Mouse (Mus musculus) erythroid progenitor cell, adult 5-6 weeks (primary cell): Measurements from ENCODE around the gene Kcnj10. TPM values are rescaled to one million over a fixed set of nuclear protein-coding genes. Genes with fewer than 3 reads are reported as not detected.

Source experiments
- ATAC-seq: replicated peaks from 2 replicates; pipeline ENCODE4 v1.8.0; 2016; ENCODE audit warnings: moderate number of reproducible peaks, mild to moderate bottlenecking, moderate TSS enrichment, inconsistent platforms; ENCODE audit not compliant: poor library complexity, low FRiP score, severe bottlenecking
- total RNA-seq, 2 experiments: library from RNA; stranded (forward) in 1 of 2; stranded (reverse) in 1 of 2; fragments of 150-400 nt in 1 of 2; fragments of 186-747, 209-891 nt in 1 of 2; gene quantifications; 2 replicates each; pipeline versions ENCODE4 v1.2.3 to v1.2.4; 2015 to 2017; ENCODE audit warnings: low replicate concordance in 2 of 2

The Kcnj10 gene
- total RNA-seq, 2 experiments from 2014 or later: 1.5 to 8.8 TPM

GRCm38 (mm10) chr1:172413491-172414230, 72.7 kb downstream of the Kcnj10 start:
- ATAC-seq: no peak

GRCm38 (mm10) chr1:172414231-172414585, 73.2 kb downstream of the Kcnj10 start:
- ATAC-seq: no peak

- ATAC-seq: no peak
These were observed 74.1 kb downstream of the Kcnj10 start for GRCm38 (mm10) chr1:172415061-172415460.

GRCm38 (mm10) chr1:172418173-172418572, 77.2 kb downstream of the Kcnj10 start:
- no peak for ATAC-seq

DNA sequence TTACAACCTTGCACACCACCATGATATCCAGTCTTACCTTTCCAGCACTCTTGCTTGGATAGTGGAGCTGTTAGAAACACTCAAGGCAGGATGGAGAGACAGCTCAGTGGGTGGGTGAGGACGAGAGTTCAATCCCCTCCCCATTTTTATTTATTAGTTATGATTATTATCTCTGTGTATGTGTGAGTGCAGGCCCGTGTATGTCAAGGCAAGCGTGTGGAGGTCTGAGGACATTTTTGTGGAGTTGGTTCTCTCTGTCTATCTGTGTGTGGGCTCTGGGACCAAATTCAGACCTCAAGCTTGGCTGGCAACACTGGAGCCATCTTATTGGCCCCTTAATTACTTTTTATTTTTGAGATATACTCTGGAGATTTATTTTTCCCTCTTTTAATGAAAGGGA, 77.6 kb downstream of the Kcnj10 start:
- ATAC-seq: no peak

DNA sequence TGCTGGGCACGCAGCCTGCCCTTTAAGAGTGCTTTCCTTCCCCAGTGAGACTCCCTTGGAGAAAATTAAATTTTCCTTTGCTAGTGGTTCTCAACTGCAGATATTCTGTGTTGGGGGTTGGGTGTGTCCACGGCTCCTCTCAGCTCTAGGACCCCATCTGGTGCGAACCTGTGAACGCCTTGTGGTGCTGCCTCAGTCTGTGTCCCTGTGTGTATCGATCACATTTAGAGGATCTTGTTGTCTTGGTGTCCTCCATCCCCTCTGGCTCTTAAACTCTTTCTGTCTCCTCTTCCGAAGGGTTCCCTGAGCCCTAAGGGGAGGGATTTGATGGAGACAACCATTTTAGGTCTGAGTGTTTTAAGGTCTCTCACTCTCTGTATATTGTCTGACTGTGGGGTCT, 79.2 kb downstream of the Kcnj10 start:
- ATAC-seq: no peak

- ATAC-seq: no peak
These were observed 82.4 kb downstream of the Kcnj10 start for GRCm38 (mm10) chr1:172423393-172423792.

Other genes starting within 250 kb of the Kcnj10 start
- 14.7 and 15.1 TPM in 2 replicates for gene Pex19, start 214.5 kb upstream of the Kcnj10 start, total RNA-seq (2015; ENCODE audit: low replicate concordance)
- gene Pex19, start 214.5 kb upstream of the Kcnj10 start, total RNA-seq (2017; ENCODE audit: low replicate concordance): 15.4 and 21.5 TPM in 2 replicates
- 77.5 TPM in 2 replicates for gene Dcaf8, start 193.1 kb upstream of the Kcnj10 start, total RNA-seq (2015; ENCODE audit: low replicate concordance)
- gene Dcaf8, start 193.1 kb upstream of the Kcnj10 start, total RNA-seq (2017; ENCODE audit: low replicate concordance): 141 and 176 TPM in 2 replicates
- 5.4 and 12.2 TPM in 2 replicates for gene Pea15a, start 134.4 kb upstream of the Kcnj10 start, total RNA-seq (2015; ENCODE audit: low replicate concordance)
- 3.3 and 6.0 TPM in 2 replicates for gene Pea15a, start 134.4 kb upstream of the Kcnj10 start, total RNA-seq (2017; ENCODE audit: low replicate concordance)
- gene Casq1, start 121.3 kb upstream of the Kcnj10 start, total RNA-seq (2015; ENCODE audit: low replicate concordance): not detected in 2 replicates
- gene Casq1, start 121.3 kb upstream of the Kcnj10 start, total RNA-seq (2017; ENCODE audit: low replicate concordance): not detected in 2 replicates
- gene Atp1a4, start 82.8 kb upstream of the Kcnj10 start, total RNA-seq (2015; ENCODE audit: low replicate concordance): not detected in 2 replicates
- not detected in 2 replicates for gene Atp1a4, start 82.8 kb upstream of the Kcnj10 start, total RNA-seq (2017; ENCODE audit: low replicate concordance)
- gene Igsf8, start 79.6 kb upstream of the Kcnj10 start, total RNA-seq (2015; ENCODE audit: low replicate concordance): 14.4 and 15.1 TPM in 2 replicates
- gene Igsf8, start 79.6 kb upstream of the Kcnj10 start, total RNA-seq (2017; ENCODE audit: low replicate concordance): 3.1 and 3.3 TPM in 2 replicates
- not detected in 2 replicates for gene Atp1a2, start 43.1 kb upstream of the Kcnj10 start, total RNA-seq (2015; ENCODE audit: low replicate concordance)
- not detected in 2 replicates for gene Atp1a2, start 43.1 kb upstream of the Kcnj10 start, total RNA-seq (2017; ENCODE audit: low replicate concordance)
- gene Kcnj9, start 11.9 kb upstream of the Kcnj10 start, total RNA-seq (2015; ENCODE audit: low replicate concordance): not detected in 2 replicates
- gene Kcnj9, start 11.9 kb upstream of the Kcnj10 start, total RNA-seq (2017; ENCODE audit: low replicate concordance): 2.5 TPM in 1 of 2 replicates, not detected in the other
- 10.9 and 11.9 TPM in 2 replicates for gene Pigm, start 35.3 kb downstream of the Kcnj10 start, total RNA-seq (2015; ENCODE audit: low replicate concordance)
- 8.7 and 13.2 TPM in 2 replicates for gene Pigm, start 35.3 kb downstream of the Kcnj10 start, total RNA-seq (2017; ENCODE audit: low replicate concordance)
- gene Slamf9, start 134.1 kb downstream of the Kcnj10 start, total RNA-seq (2015; ENCODE audit: low replicate concordance): 1.1 TPM in 1 of 2 replicates, not detected in the other
- gene Slamf9, start 134.1 kb downstream of the Kcnj10 start, total RNA-seq (2017; ENCODE audit: low replicate concordance): 0.90 and 2.7 TPM in 2 replicates
- gene Igsf9, start 140.6 kb downstream of the Kcnj10 start, total RNA-seq (2015; ENCODE audit: low replicate concordance): not detected in 2 replicates
- 2.4 TPM in 1 of 2 replicates, not detected in the other for gene Igsf9, start 140.6 kb downstream of the Kcnj10 start, total RNA-seq (2017; ENCODE audit: low replicate concordance)
- gene Tagln2, start 158.8 kb downstream of the Kcnj10 start, total RNA-seq (2015; ENCODE audit: low replicate concordance): 95.6 and 112 TPM in 2 replicates
- gene Tagln2, start 158.8 kb downstream of the Kcnj10 start, total RNA-seq (2017; ENCODE audit: low replicate concordance): 21.1 and 56.0 TPM in 2 replicates
- not detected in 2 replicates for gene Cfap45, start 179.6 kb downstream of the Kcnj10 start, total RNA-seq (2015; ENCODE audit: low replicate concordance)
- not detected in 2 replicates for gene Cfap45, start 179.6 kb downstream of the Kcnj10 start, total RNA-seq (2017; ENCODE audit: low replicate concordance)
- gene Vsig8, start 214.7 kb downstream of the Kcnj10 start, total RNA-seq (2015; ENCODE audit: low replicate concordance): not detected in 2 replicates
- gene Vsig8, start 214.7 kb downstream of the Kcnj10 start, total RNA-seq (2017; ENCODE audit: low replicate concordance): not detected in 2 replicates
- 4.3 TPM in 1 of 2 replicates, not detected in the other for gene Slamf8, start 249.4 kb downstream of the Kcnj10 start, total RNA-seq (2015; ENCODE audit: low replicate concordance)
- gene Slamf8, start 249.4 kb downstream of the Kcnj10 start, total RNA-seq (2017; ENCODE audit: low replicate concordance): 0.30 and 2.1 TPM in 2 replicates